Mouse (Mus musculus): Measurements from ENCODE around the gene Magohb. TPM values are rescaled to one million over a fixed set of nuclear protein-coding genes. Genes with fewer than 3 reads are reported as not detected.
A peak's percentile ranks its signal among the peaks of the same experiment; 100 is the strongest.

The Magohb gene
- polyA plus RNA-seq (2016; fragmentation: Nextera tagmentation; extraction: Ambion mirVana) = 54.8 and 57.9 TPM in 2 replicates

GRCm38 (mm10) chr6:131292991-131293788, at the start of gene Magohb:
Gene Magohb, minus strand, starts transcription at chr6:131293244.
- Histone ChIP-seq H3K27me3 (replicated peaks; ENCODE audit: low read depth, poor library complexity, severe bottlenecking) (no peaks in the 10 kb centered on the region), H3K27ac (replicated peaks) (peak within 1 kb of the TSS; percentile 90), H3K9me3 (no peaks in the 10 kb centered on the region), H3K4me1 (peaks cover 8% of the 10 kb centered on the region), H3K36me3 (replicated peaks) (peaks cover 2% of the 10 kb centered on the region), H3K4me3 (peak within 1 kb of the TSS; percentile 77)
- 2% methylated on average over 51 of the region's 51 CpGs for WGBS
- DNase-seq (ENCODE audit: low spot score) = peak; percentile 86

GRCm38 (mm10) chr6:131340082-131340481, 47.0 kb upstream of the Magohb start:
- no peaks in the 10 kb centered on the region for H3K27me3 ChIP-seq (replicated peaks; ENCODE audit: low read depth, poor library complexity, severe bottlenecking)
- H3K36me3 ChIP-seq (replicated peaks) = no peaks in the 10 kb centered on the region
- H3K4me3 ChIP-seq = no peak overlapping the region
- no peak for DNase-seq (ENCODE audit: low spot score)
- H3K27ac ChIP-seq (replicated peaks) = no peak overlapping the region
- WGBS = 78% methylated on average over 3 of the region's 3 CpGs
- no peaks in the 10 kb centered on the region for H3K9me3 ChIP-seq
- H3K4me1 ChIP-seq = no peaks in the 10 kb centered on the region

GRCm38 (mm10) chr6:131339309-131339708, 46.3 kb upstream of the Magohb start:
- Histone ChIP-seq H3K27ac (replicated peaks) (no peak overlapping the region), H3K4me3 (no peak overlapping the region), H3K9me3 (no peaks in the 10 kb centered on the region), H3K36me3 (replicated peaks) (no peaks in the 10 kb centered on the region), H3K27me3 (replicated peaks; ENCODE audit: low read depth, poor library complexity, severe bottlenecking) (no peaks in the 10 kb centered on the region), H3K4me1 (no peaks in the 10 kb centered on the region)
- WGBS = 89% methylated on average over 3 of the region's 3 CpGs
- DNase-seq (ENCODE audit: low spot score) = no peak

GRCm38 (mm10) chr6:131338787-131339186, 45.7 kb upstream of the Magohb start:
- no peak overlapping the region for H3K27ac ChIP-seq (replicated peaks)
- H3K9me3 ChIP-seq = no peaks in the 10 kb centered on the region
- WGBS = 79% methylated on average over 1 of the region's 1 CpGs
- H3K36me3 ChIP-seq (replicated peaks) = no peaks in the 10 kb centered on the region
- no peak overlapping the region for H3K4me3 ChIP-seq
- DNase-seq (ENCODE audit: low spot score) = no peak
- H3K4me1 ChIP-seq = no peaks in the 10 kb centered on the region
- H3K27me3 ChIP-seq (replicated peaks; ENCODE audit: low read depth, poor library complexity, severe bottlenecking) = no peaks in the 10 kb centered on the region

- H3K36me3 ChIP-seq (replicated peaks) = no peaks in the 10 kb centered on the region
- H3K4me1 ChIP-seq = no peaks in the 10 kb centered on the region
- no peaks in the 10 kb centered on the region for H3K27me3 ChIP-seq (replicated peaks; ENCODE audit: low read depth, poor library complexity, severe bottlenecking)
- no peak overlapping the region for H3K4me3 ChIP-seq
- no peaks in the 10 kb centered on the region for H3K9me3 ChIP-seq
- WGBS = 84% methylated on average over 2 of the region's 2 CpGs
- H3K27ac ChIP-seq (replicated peaks) = no peak overlapping the region
- DNase-seq (ENCODE audit: low spot score) = no peak
Observed at GRCm38 (mm10) chr6:131327076-131327475, 34.0 kb upstream of the Magohb start.

GRCm38 (mm10) chr6:131321854-131322639, 29.0 kb upstream of the Magohb start:
- Histone ChIP-seq H3K36me3 (replicated peaks) (no peaks in the 10 kb centered on the region), H3K4me1 (no peaks in the 10 kb centered on the region), H3K9me3 (no peaks in the 10 kb centered on the region), H3K27ac (replicated peaks) (no peak overlapping the region), H3K27me3 (replicated peaks; ENCODE audit: low read depth, poor library complexity, severe bottlenecking) (no peaks in the 10 kb centered on the region), H3K4me3 (no peak overlapping the region)
- DNase-seq (ENCODE audit: low spot score) = no peak
- WGBS = 76% methylated on average over 3 of the region's 3 CpGs

- 86% methylated on average over 7 of the region's 7 CpGs for WGBS
- no peaks in the 10 kb centered on the region for H3K36me3 ChIP-seq (replicated peaks)
Observed at GRCm38 (mm10) chr6:131316155-131317101, 23.4 kb upstream of the Magohb start.

GRCm38 (mm10) chr6:131308031-131308430, 15.0 kb upstream of the Magohb start:
- H3K36me3 ChIP-seq (replicated peaks) = no peaks in the 10 kb centered on the region
- no peaks in the 10 kb centered on the region for H3K27me3 ChIP-seq (replicated peaks; ENCODE audit: low read depth, poor library complexity, severe bottlenecking)
- 69% methylated on average over 3 of the region's 3 CpGs for WGBS
- no peak overlapping the region for H3K27ac ChIP-seq (replicated peaks)
- H3K9me3 ChIP-seq = no peaks in the 10 kb centered on the region
- H3K4me1 ChIP-seq = no peaks in the 10 kb centered on the region
- DNase-seq (ENCODE audit: low spot score) = no peak
- H3K4me3 ChIP-seq = no peak overlapping the region

More at GRCm38 (mm10) chr6:131316155-131317101, 23.4 kb upstream of the Magohb start:
- no peak for DNase-seq (ENCODE audit: low spot score)
- no peaks in the 10 kb centered on the region for H3K9me3 ChIP-seq
- no peaks in the 10 kb centered on the region for H3K27me3 ChIP-seq (replicated peaks; ENCODE audit: low read depth, poor library complexity, severe bottlenecking)
- no peaks in the 10 kb centered on the region for H3K4me1 ChIP-seq
- H3K27ac ChIP-seq (replicated peaks) = no peak overlapping the region
- H3K4me3 ChIP-seq = no peak overlapping the region

GRCm38 (mm10) chr6:131304776-131305175, 11.7 kb upstream of the Magohb start:
- Histone ChIP-seq H3K36me3 (replicated peaks) (no peaks in the 10 kb centered on the region), H3K27me3 (replicated peaks; ENCODE audit: low read depth, poor library complexity, severe bottlenecking) (no peaks in the 10 kb centered on the region), H3K9me3 (no peaks in the 10 kb centered on the region), H3K27ac (replicated peaks) (no peak overlapping the region), H3K4me1 (no peaks in the 10 kb centered on the region), H3K4me3 (no peak overlapping the region)
- no peak for DNase-seq (ENCODE audit: low spot score)
- WGBS = 66% methylated on average over 3 of the region's 3 CpGs

GRCm38 (mm10) chr6:131298531-131298930, 5.5 kb upstream of the Magohb start:
- no peaks in the 10 kb centered on the region for H3K4me1 ChIP-seq
- H3K27me3 ChIP-seq (replicated peaks; ENCODE audit: low read depth, poor library complexity, severe bottlenecking) = no peaks in the 10 kb centered on the region
- no peak overlapping the region for H3K4me3 ChIP-seq
- no peaks in the 10 kb centered on the region for H3K36me3 ChIP-seq (replicated peaks)
- no peak overlapping the region for H3K27ac ChIP-seq (replicated peaks)
- H3K9me3 ChIP-seq = no peaks in the 10 kb centered on the region
- no peak for DNase-seq (ENCODE audit: low spot score)

- Histone ChIP-seq H3K4me3 (no peak overlapping the region), H3K9me3 (no peaks in the 10 kb centered on the region), H3K27ac (replicated peaks) (no peak overlapping the region), H3K36me3 (replicated peaks) (no peaks in the 10 kb centered on the region), H3K27me3 (replicated peaks; ENCODE audit: low read depth, poor library complexity, severe bottlenecking) (no peaks in the 10 kb centered on the region), H3K4me1 (peaks cover 8% of the 10 kb centered on the region)
- DNase-seq (ENCODE audit: low spot score) = no peak
- WGBS = 86% methylated on average over 5 of the region's 5 CpGs
Observed at GRCm38 (mm10) chr6:131294435-131295112, 1.5 kb upstream of the Magohb start.

- Histone ChIP-seq H3K27ac (replicated peaks) (no peak overlapping the region), H3K36me3 (replicated peaks) (no peaks in the 10 kb centered on the region), H3K9me3 (no peaks in the 10 kb centered on the region), H3K4me1 (peaks cover 8% of the 10 kb centered on the region), H3K4me3 (peak overlapping the region; percentile 77), H3K27me3 (replicated peaks; ENCODE audit: low read depth, poor library complexity, severe bottlenecking) (no peaks in the 10 kb centered on the region)
- no peak for DNase-seq (ENCODE audit: low spot score)
- WGBS = 91% methylated on average over 5 of the region's 5 CpGs
Observed at GRCm38 (mm10) chr6:131293916-131294315, 872 bp upstream of the Magohb start.

All from embryonic facial prominence, embryonic 10.5 days (tissue).